Mouse (Mus musculus): ENCODE data around the gene Fignl1.

The Fignl1 gene

GRCm38 (mm10) chr11:11808035-11808819, 535 bp downstream of the Fignl1 start:
- DNase-seq (ENCODE audit: low spot score): no peak

GRCm38 (mm10) chr11:11805951-11806350, 2.8 kb downstream of the Fignl1 start:
- no peak for DNase-seq (ENCODE audit: low spot score)

- no peak for DNase-seq (ENCODE audit: low spot score)
These were observed 4.3 kb downstream of the Fignl1 start for GRCm38 (mm10) chr11:11804421-11804820.

- DNase-seq (ENCODE audit: low spot score): no peak
These were observed 7.7 kb downstream of the Fignl1 start for GRCm38 (mm10) chr11:11801067-11801466.

- no peak for DNase-seq (ENCODE audit: low spot score)
These were observed 8.5 kb downstream of the Fignl1 start for GRCm38 (mm10) chr11:11800304-11800703.

GRCm38 (mm10) chr11:11798690-11799089, 10.1 kb downstream of the Fignl1 start:
- DNase-seq (ENCODE audit: low spot score): no peak

- no peak for DNase-seq (ENCODE audit: low spot score)
These were observed 14.1 kb downstream of the Fignl1 start for GRCm38 (mm10) chr11:11794626-11795025.

- DNase-seq (ENCODE audit: low spot score): peak; percentile 41
These were observed 20.2 kb downstream of the Fignl1 start for GRCm38 (mm10) chr11:11788521-11788974.

GRCm38 (mm10) chr11:11785457-11785856, 23.3 kb downstream of the Fignl1 start:
- no peak for DNase-seq (ENCODE audit: low spot score)

GRCm38 (mm10) chr11:11781728-11782127, 27.0 kb downstream of the Fignl1 start:
- no peak for DNase-seq (ENCODE audit: low spot score)

GRCm38 (mm10) chr11:11778345-11778744, 30.4 kb downstream of the Fignl1 start:
- no peak for DNase-seq (ENCODE audit: low spot score)

GRCm38 (mm10) chr11:11777796-11778195, 31.0 kb downstream of the Fignl1 start:
- DNase-seq (ENCODE audit: low spot score): no peak

GRCm38 (mm10) chr11:11777246-11777645, 31.5 kb downstream of the Fignl1 start:
- DNase-seq (ENCODE audit: low spot score): no peak

- DNase-seq (ENCODE audit: low spot score): no peak
These were observed 32.0 kb downstream of the Fignl1 start for GRCm38 (mm10) chr11:11776822-11777174.

- no peak for DNase-seq (ENCODE audit: low spot score)
These were observed 32.5 kb downstream of the Fignl1 start for GRCm38 (mm10) chr11:11776071-11776821.

- DNase-seq (ENCODE audit: low spot score): no peak
These were observed 33.9 kb downstream of the Fignl1 start for GRCm38 (mm10) chr11:11774893-11775292.

GRCm38 (mm10) chr11:11774384-11774783, 34.4 kb downstream of the Fignl1 start:
- DNase-seq (ENCODE audit: low spot score): no peak

- DNase-seq (ENCODE audit: low spot score): no peak
These were observed 36.6 kb downstream of the Fignl1 start for GRCm38 (mm10) chr11:11772196-11772595.

- no peak for DNase-seq (ENCODE audit: low spot score)
These were observed 38.1 kb downstream of the Fignl1 start for GRCm38 (mm10) chr11:11770691-11771090.

GRCm38 (mm10) chr11:11769281-11769680, 39.5 kb downstream of the Fignl1 start:
- no peak for DNase-seq (ENCODE audit: low spot score)

GRCm38 (mm10) chr11:11768057-11768456, 40.7 kb downstream of the Fignl1 start:
- no peak for DNase-seq (ENCODE audit: low spot score)

GRCm38 (mm10) chr11:11766736-11767135, 42.0 kb downstream of the Fignl1 start:
- DNase-seq (ENCODE audit: low spot score): no peak

- DNase-seq (ENCODE audit: low spot score): no peak
These were observed 42.7 kb downstream of the Fignl1 start for GRCm38 (mm10) chr11:11766105-11766504.
